ENCODE assay signal across 8 mouse cellular contexts in genomic region chr5:113335732-113336131, GRCm38 (mm10). TPM values are rescaled to one million over a fixed set of nuclear protein-coding genes. Genes with fewer than 3 reads are reported as not detected.
DNase-seq lines count a peak whose midpoint lies in the region; ATAC-seq and TF ChIP-seq lines count a peak whose summit lies in the region.
"Had no signal": no experiment of that assay in that cellular context is flagged by ENCODE, and none has a peak within 500 bp of the region (broad histone marks: within the 10 kb centered on the region; RNA-seq: fewer than 3 reads in every experiment).

No protein-coding gene starts in this region.

- WGBS in heart, postnatal 0 days: 0% methylated on average over 17 of the region's 17 CpGs

- H3K4me2 ChIP-seq in heart, postnatal 0 days (ENCODE audit: low read depth, low read length): peak overlapping the region; percentile 40

- peak overlapping the region; percentile 48 for H3K9ac ChIP-seq in ES-Bruce4 (ENCODE audit: low read depth, poor library complexity, severe bottlenecking)
- H3K9ac ChIP-seq in heart, postnatal 0 days (replicated peaks; ENCODE audit: low read depth, low read length): no peak overlapping the region

- TF ChIP-seq CTCF in ES-Bruce4 (IDR thresholded peaks at IDR 0.05; ENCODE audit: low read depth, low read length): no peak
- no peak for TF ChIP-seq CTCF in brain, embryonic 14.5 days (IDR thresholded peaks at IDR 0.05; ENCODE audit: borderline replicate concordance, extremely low read depth, insufficient read depth, insufficient read length)
- TF ChIP-seq CTCF in heart, postnatal 0 days (IDR thresholded peaks at IDR 0.05; ENCODE audit: low read depth): no peak

- peak; percentile 48 for DNase-seq in brain, embryonic 14.5 days (ENCODE audit: low read depth)
- no peak for DNase-seq in heart, postnatal 0 days (ENCODE audit: low spot score)
- DNase-seq in mesoderm, embryonic 11.5 days (ENCODE audit: low read depth, low spot score): peak; percentile 56
- DNase-seq in cerebellum, postnatal 36 days: no peak
- no peak for DNase-seq in left cerebral cortex, postnatal 14 days (ENCODE audit: low spot score in 2 of 2)
- DNase-seq in cerebellum, postnatal 10 days: no peak

- no peaks in the 10 kb centered on the region for H3K27me3 ChIP-seq in ES-Bruce4 (ENCODE audit: control insufficient read depth, insufficient read depth, low read length, poor library complexity, severe bottlenecking)
- H3K27me3 ChIP-seq in heart, postnatal 0 days (ENCODE audit: control insufficient read depth, insufficient read depth, low read length): peaks cover 67% of the 10 kb centered on the region

- ATAC-seq in heart, postnatal 0 days (ENCODE audit: insufficient read depth, low read depth): no peak

- TF ChIP-seq EP300 in ES-Bruce4 (IDR thresholded peaks at IDR 0.05; ENCODE audit: insufficient read depth, low read depth, low read length): no peak
- no peak for TF ChIP-seq EP300 in heart, postnatal 0 days (IDR thresholded peaks at IDR 0.05; ENCODE audit: low read depth)

- H3K4me1 ChIP-seq in ES-Bruce4 (ENCODE audit: control insufficient read depth, insufficient read depth, low read length): peaks cover 8% of the 10 kb centered on the region
- H3K4me1 ChIP-seq in heart, postnatal 0 days (ENCODE audit: control insufficient read depth, insufficient read depth): no peaks in the 10 kb centered on the region

- H3K9me3 ChIP-seq in ES-Bruce4 (replicated peaks; ENCODE audit: control insufficient read depth, insufficient read depth, low read length, poor library complexity, severe bottlenecking): no peaks in the 10 kb centered on the region
- H3K9me3 ChIP-seq in heart, postnatal 0 days (replicated peaks; ENCODE audit: control insufficient read depth, low read length): peaks cover 4% of the 10 kb centered on the region; the same call in 1 of the 2 replicates

- no peaks in the 10 kb centered on the region for H3K36me3 ChIP-seq in ES-Bruce4 (ENCODE audit: control insufficient read depth, insufficient read depth, low read length, poor library complexity, severe bottlenecking)
- no peaks in the 10 kb centered on the region for H3K36me3 ChIP-seq in heart, postnatal 0 days (replicated peaks; ENCODE audit: control insufficient read depth, insufficient read depth, low read length)

- intact Hi-C loops in left cerebral cortex, postnatal 14 days (cut with DNase I): no loop called here

- no peak overlapping the region for H3K27ac ChIP-seq in ES-Bruce4 (ENCODE audit: insufficient read depth, low read length)
- H3K27ac ChIP-seq in heart, postnatal 0 days (ENCODE audit: low read depth): no peak overlapping the region

- no peak for TF ChIP-seq POLR2A in ES-Bruce4 (IDR thresholded peaks at IDR 0.05; ENCODE audit: insufficient read depth, low read length)
- no peak for TF ChIP-seq POLR2A in brain, embryonic 14.5 days (IDR thresholded peaks at IDR 0.05; ENCODE audit: borderline replicate concordance, extremely low read depth, insufficient read depth, insufficient read length, poor library complexity, severe bottlenecking)

- H3K4me3 ChIP-seq in ES-Bruce4 (ENCODE audit: low read depth, low read length): peak overlapping the region; percentile 52
- peak overlapping the region; percentile 30 for H3K4me3 ChIP-seq in heart, postnatal 0 days (ENCODE audit: low read depth, low read length)

RNA-seq across cellular contexts. Expression of gene Aym1, which starts 21.4 kb away (rescaled TPM):
- not detected in 2 replicates for polyA plus RNA-seq in ES-Bruce4 (2011; ENCODE audit: insufficient read depth, insufficient read length, low read depth, missing spikeins)
- polyA plus RNA-seq in brain, embryonic 14.5 days (2012; rRNA removed): not detected in 2 replicates
- total RNA-seq in heart, postnatal 0 days (2014; rRNA removed; ENCODE audit: low replicate concordance): not detected in 2 replicates
- polyA plus RNA-seq in heart, postnatal 0 days (2015; fragmentation: Nextera tagmentation; extraction: Ambion mirVana): not detected in 2 replicates
- not detected for total RNA-seq in left cerebral cortex, postnatal 14 days (2021)
- total RNA-seq: left cerebral cortex, postnatal 36 days had no signal

RNA-seq across cellular contexts. Expression of gene Sgsm1, which starts 25.1 kb away (rescaled TPM):
- 11.7 and 12.6 TPM in 2 replicates for polyA plus RNA-seq in ES-Bruce4 (2011; ENCODE audit: insufficient read depth, insufficient read length, low read depth, missing spikeins)
- polyA plus RNA-seq in brain, embryonic 14.5 days (2012; rRNA removed): 31.2 and 36.1 TPM in 2 replicates
- 0.35 and 1.1 TPM in 2 replicates for total RNA-seq in heart, postnatal 0 days (2014; rRNA removed; ENCODE audit: low replicate concordance)
- 0.11 and 0.32 TPM in 2 replicates for polyA plus RNA-seq in heart, postnatal 0 days (2015; fragmentation: Nextera tagmentation; extraction: Ambion mirVana)
- total RNA-seq in left cerebral cortex, postnatal 14 days (2021): 100 to 1,000 TPM; 100 to 110 TPM

Comparison
In these comparisons a context has a peak if more than half of its experiments do, and no peak if none do; other contexts are left out.
1. DNase-seq: peak in brain, embryonic 14.5 days (single experiment) and mesoderm, embryonic 11.5 days (single experiment); none in heart, postnatal 0 days (single experiment), cerebellum, postnatal 36 days (0 of 2), left cerebral cortex, postnatal 14 days (0 of 2) and cerebellum, postnatal 10 days (0 of 2).